Mouse (Mus musculus): ENCODE measurements around the gene AU021092. TPM values are rescaled to one million over a fixed set of nuclear protein-coding genes. Genes with fewer than 3 reads are reported as not detected.

Gene AU021092
- polyA plus RNA-seq, 1 experiment from 2014 or later: 0.57 TPM

DNA sequence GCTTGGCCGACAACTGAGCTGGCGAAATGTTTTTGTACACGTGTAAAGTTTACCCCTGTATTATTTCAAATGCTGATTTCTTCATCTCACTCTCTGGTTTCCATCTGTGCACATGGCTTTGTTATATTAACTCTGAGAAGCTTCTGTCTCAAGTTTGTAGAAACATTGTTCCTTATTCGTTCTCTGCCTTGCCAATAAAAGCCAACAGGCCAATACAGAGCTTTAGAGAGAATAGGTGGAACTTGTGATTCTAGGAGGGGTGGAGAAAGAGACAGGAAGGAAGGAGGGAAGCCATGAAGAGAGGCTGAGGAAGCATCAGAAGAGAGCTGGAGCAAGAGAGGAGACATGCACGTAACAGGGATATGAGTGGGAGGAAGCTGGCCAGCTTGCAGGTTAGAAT is 16.0 kb downstream of the AU021092 start:
- ATAC-seq: no peak
- no peaks in the 10 kb centered on the region for H3K27me3 ChIP-seq (replicated peaks)
- H3K9ac ChIP-seq: no peak overlapping the region
- WGBS (ENCODE audit: insufficient replicate concordance): 63% methylated on average over 5 of the region's 5 CpGs
- no peak overlapping the region for H3K4me2 ChIP-seq
- H3K27ac ChIP-seq: no peak overlapping the region
- H3K4me1 ChIP-seq: peaks cover 20% of the 10 kb centered on the region
- peaks cover 8% of the 10 kb centered on the region for H3K36me3 ChIP-seq
- H3K4me3 ChIP-seq: no peak overlapping the region
- H3K9me3 ChIP-seq (replicated peaks): no peaks in the 10 kb centered on the region

DNA sequence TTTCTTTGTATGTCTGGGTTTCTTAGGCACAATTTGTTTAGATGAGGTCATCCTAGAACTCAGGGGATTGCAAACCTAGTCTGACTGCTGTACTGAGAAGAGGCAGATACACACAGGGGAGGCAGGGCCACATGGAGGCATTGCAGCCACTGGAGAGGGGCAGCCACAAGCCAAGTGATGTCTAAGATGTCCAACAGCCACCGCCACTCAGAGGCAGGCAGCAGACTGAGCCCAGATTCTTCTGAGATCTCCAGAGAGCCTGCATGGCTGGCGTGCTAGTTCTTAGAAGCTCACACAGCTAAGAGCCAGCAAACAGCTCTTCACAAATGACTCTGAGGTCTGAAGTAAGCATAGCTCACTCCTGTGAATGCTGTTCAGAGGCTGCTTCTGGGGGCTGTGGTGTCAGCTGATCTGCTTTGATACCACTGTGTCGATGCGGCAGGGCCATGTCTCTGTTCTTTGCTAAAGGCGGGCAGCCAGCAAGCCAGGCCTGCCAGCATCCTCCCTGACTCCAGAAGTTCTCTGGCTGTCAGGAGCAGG is 16.6 kb downstream of the AU021092 start:
- Histone ChIP-seq H3K4me1 (peaks cover 20% of the 10 kb centered on the region), H3K27ac (no peak overlapping the region), H3K4me3 (no peak overlapping the region), H3K4me2 (no peak overlapping the region), H3K36me3 (peaks cover 14% of the 10 kb centered on the region), H3K27me3 (replicated peaks) (no peaks in the 10 kb centered on the region), H3K9ac (no peak overlapping the region), H3K9me3 (replicated peaks) (no peaks in the 10 kb centered on the region)
- no peak for ATAC-seq
- WGBS (ENCODE audit: insufficient replicate concordance): 72% methylated on average over 5 of the region's 5 CpGs

DNA sequence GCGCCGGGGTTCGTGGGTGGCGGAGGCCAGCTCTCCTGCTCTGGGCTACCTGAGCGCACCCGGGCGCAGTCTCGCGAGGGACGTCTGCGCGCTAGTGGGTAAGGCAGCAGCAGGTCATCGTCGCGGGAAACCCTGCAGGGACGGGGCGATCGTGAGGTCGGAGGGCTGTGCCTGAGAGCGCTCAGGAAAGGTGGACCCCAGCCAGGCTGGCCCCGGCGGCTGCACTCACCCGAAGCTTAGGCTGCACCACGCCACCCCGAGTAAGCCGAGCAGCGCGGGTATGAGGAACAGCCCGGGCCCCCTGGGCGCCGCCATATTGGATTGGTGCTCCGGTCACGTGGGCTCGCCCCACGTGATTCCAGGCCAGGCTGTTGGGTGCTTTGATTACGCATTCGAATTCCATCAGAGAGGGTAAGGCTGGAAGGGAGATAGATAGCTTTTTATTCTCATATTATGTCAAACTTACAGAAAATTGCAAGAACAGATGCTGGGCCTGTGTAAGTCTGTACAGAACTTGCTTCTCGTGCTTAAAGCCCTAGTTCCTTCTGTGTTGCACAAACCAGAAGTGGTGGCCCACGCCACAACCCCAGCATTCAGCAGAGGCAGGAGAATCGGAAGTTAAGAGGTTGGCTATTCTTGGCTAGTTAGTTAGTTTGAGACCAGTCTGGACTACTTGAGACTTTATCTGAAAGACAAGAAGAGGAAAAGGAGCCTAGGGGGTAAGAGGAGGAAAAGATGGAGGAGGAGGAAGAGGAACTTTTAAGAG is 18.2 kb downstream of the AU021092 start, which contains the start of gene Nagpa:
TSS of gene Nagpa (minus strand) at position 345 of the 766 bp plus-strand sequence.
- Histone ChIP-seq H3K4me1 (peaks cover 20% of the 10 kb centered on the region), H3K4me2 (peak within 1 kb of the TSS; percentile 95), H3K36me3 (peaks cover 30% of the 10 kb centered on the region), H3K9me3 (replicated peaks) (no peaks in the 10 kb centered on the region), H3K4me3 (peak within 1 kb of the TSS; percentile 88), H3K27ac (peak within 1 kb of the TSS; percentile 54; the same call in 1 of the 2 replicates), H3K27me3 (replicated peaks) (no peaks in the 10 kb centered on the region), H3K9ac (peak within 1 kb of the TSS; percentile 75)
- WGBS (ENCODE audit: insufficient replicate concordance): 2% methylated on average over 40 of the region's 40 CpGs
- ATAC-seq: peak; percentile 75

DNA sequence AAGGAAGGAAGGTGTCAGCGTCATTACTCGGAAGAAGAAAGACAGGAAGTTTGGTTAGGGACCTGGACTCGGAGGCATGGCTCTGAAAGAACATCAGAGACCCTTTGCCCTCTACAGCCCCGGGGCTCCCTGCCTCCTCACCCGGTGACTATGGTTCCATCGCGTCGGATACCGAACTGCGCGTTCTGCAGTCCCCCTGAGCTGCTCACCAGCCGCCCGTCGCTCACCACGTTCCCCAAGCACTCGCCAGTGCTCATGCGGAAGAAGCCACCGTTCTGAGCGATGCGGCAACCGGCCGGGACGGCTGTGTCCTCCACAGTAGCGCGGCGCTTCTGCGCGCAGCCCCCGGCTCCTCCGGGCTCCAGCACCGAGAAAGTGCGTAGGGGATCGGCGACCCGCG is 18.9 kb downstream of the AU021092 start:
- ATAC-seq: peak; percentile 41
- 1% methylated on average over 36 of the region's 36 CpGs for WGBS (ENCODE audit: insufficient replicate concordance)
- peak overlapping the region; percentile 54; the same call in 1 of the 2 replicates for H3K27ac ChIP-seq

DNA sequence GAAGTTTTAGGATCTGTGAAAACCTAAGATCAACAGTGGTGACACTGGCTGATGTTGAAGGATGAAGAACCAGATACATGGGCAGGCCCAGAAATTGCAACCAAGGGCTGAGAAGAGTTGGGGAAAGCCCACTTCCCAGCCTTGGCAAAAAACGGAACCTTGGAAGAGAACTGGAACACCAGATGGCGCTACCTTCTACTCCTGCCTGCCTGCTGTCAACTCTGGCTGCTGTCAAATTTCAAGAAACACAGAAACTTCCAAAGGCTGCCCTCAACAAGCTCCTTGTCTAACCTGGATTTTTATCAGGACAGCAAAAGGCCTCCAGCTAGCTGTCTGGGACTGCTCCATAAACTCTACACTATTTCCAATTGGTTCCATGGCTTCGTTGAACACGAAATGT is 19.4 kb downstream of the AU021092 start:
- Histone ChIP-seq H3K27me3 (replicated peaks) (no peaks in the 10 kb centered on the region), H3K4me3 (peak overlapping the region; percentile 88), H3K27ac (peak overlapping the region; percentile 54; the same call in 1 of the 2 replicates), H3K36me3 (peaks cover 42% of the 10 kb centered on the region), H3K9ac (peak overlapping the region; percentile 75), H3K9me3 (replicated peaks) (no peaks in the 10 kb centered on the region), H3K4me1 (peaks cover 20% of the 10 kb centered on the region), H3K4me2 (peak overlapping the region; percentile 95)
- 0 out of 2 replicates have a peak, but pooled peaks have one; percentile 3 for ATAC-seq
- 8% methylated on average over 4 of the region's 4 CpGs for WGBS (ENCODE audit: insufficient replicate concordance)

More for the DNA sequence above, 18.9 kb downstream of the AU021092 start:
- peak overlapping the region; percentile 95 for H3K4me2 ChIP-seq
- H3K4me1 ChIP-seq: peaks cover 20% of the 10 kb centered on the region
- no peaks in the 10 kb centered on the region for H3K27me3 ChIP-seq (replicated peaks)
- H3K9me3 ChIP-seq (replicated peaks): no peaks in the 10 kb centered on the region
- H3K36me3 ChIP-seq: peaks cover 37% of the 10 kb centered on the region
- peak overlapping the region; percentile 75 for H3K9ac ChIP-seq
- H3K4me3 ChIP-seq: peak overlapping the region; percentile 88

DNA sequence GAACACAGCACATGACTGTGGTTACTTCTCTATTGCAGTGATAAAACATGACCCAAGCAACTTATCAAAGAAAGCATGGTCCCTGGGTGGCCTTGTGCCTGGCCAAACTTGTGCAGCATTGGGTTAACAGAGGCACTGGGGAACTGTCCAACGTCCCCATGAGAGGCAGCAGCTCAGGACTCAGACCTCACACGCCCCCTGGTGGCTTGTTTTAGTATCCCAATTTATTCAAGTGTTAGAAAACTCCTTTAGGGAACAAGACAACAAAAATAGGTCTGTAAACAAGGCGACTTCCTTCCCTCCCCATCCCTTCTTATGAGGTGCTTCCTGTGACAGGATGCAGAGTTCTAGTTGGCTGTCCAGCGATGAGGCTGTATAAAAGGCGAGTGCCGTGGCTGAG is 27.0 kb downstream of the AU021092 start:
- ATAC-seq: peak; percentile 35; the same call in 1 of the 2 replicates
- 28% methylated on average over 6 of the region's 6 CpGs for WGBS (ENCODE audit: insufficient replicate concordance)

DNA sequence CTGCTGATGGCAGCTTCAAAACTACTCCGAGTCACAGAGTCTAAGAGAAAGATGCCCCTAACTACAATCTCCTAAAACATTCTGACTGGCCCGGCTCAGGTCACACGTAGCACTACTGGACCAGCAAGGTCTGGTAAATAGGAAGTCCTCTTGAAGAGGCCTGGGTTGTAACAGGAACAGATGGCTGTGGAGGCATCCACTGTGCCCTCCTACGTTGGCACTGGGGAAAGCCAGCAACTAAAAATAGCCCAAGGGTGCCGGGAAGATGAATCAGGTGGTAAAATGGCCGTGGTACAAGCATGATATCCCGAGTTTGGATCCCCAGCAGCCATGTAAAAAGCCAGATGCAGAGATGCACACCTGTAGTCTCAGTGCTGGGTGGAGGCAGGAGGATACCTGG is 35.9 kb downstream of the AU021092 start:
- Histone ChIP-seq H3K4me1 (no peaks in the 10 kb centered on the region), H3K4me3 (no peak overlapping the region), H3K9ac (no peak overlapping the region), H3K9me3 (replicated peaks) (no peaks in the 10 kb centered on the region), H3K36me3 (no peaks in the 10 kb centered on the region), H3K27ac (no peak overlapping the region), H3K27me3 (replicated peaks) (peaks cover 11% of the 10 kb centered on the region), H3K4me2 (no peak overlapping the region)
- no peak for ATAC-seq
- WGBS (ENCODE audit: insufficient replicate concordance): 54% methylated on average over 7 of the region's 7 CpGs

More for the DNA sequence above, 27.0 kb downstream of the AU021092 start:
- no peaks in the 10 kb centered on the region for H3K27me3 ChIP-seq (replicated peaks)
- no peaks in the 10 kb centered on the region for H3K4me1 ChIP-seq
- no peak overlapping the region for H3K27ac ChIP-seq
- H3K9ac ChIP-seq: no peak overlapping the region
- no peaks in the 10 kb centered on the region for H3K9me3 ChIP-seq (replicated peaks)
- H3K4me2 ChIP-seq: no peak overlapping the region
- no peak overlapping the region for H3K4me3 ChIP-seq
- H3K36me3 ChIP-seq: peaks cover 44% of the 10 kb centered on the region

DNA sequence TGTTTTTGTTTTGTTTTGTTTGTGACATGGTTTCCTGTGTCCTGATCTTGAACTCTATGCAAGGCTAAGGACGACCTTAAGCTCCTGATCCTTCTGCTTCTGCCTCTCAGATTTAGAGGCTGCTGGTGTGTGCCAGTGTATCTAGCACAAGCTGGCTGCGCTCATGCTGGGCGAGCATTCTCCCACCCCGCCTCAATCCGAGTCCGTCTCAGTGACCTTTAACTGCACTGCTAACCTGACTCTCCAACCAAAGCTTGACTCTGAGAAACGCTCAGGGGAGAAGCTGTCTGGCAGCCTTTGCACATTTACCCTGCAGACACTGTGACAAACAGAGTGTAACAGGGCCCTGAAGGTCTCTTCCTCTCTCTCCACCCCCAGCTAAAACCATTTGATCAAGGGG is 36.4 kb downstream of the AU021092 start:
- H3K9me3 ChIP-seq (replicated peaks): no peaks in the 10 kb centered on the region
- 66% methylated on average over 7 of the region's 7 CpGs for WGBS (ENCODE audit: insufficient replicate concordance)
- no peaks in the 10 kb centered on the region for H3K36me3 ChIP-seq
- no peak overlapping the region for H3K9ac ChIP-seq
- H3K4me2 ChIP-seq: no peak overlapping the region
- H3K27me3 ChIP-seq (replicated peaks): peaks cover 11% of the 10 kb centered on the region
- no peak overlapping the region for H3K27ac ChIP-seq
- H3K4me1 ChIP-seq: no peaks in the 10 kb centered on the region
- ATAC-seq: no peak
- H3K4me3 ChIP-seq: no peak overlapping the region

DNA sequence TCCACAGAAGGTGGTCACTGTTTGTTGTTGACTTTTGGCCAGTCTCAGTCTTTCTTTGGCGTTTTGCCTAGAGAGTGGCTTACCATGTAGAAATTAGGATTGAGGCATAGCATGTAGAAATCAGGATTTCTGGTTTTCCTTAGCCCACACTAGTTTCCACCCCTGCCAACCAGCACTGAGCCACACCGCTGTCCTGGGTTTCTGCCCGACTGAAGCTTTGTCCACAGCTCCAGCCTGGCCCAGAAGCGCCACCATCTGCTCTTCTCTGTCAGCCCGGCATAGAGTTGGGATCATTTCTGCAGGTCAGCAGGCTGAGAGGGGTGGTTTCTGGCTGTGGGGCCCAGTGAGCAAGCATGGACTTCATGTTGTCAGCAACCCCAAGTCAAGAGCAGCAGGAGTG is 37.1 kb downstream of the AU021092 start:
- 56% methylated on average over 5 of the region's 5 CpGs for WGBS (ENCODE audit: insufficient replicate concordance)
- H3K4me1 ChIP-seq: no peaks in the 10 kb centered on the region

DNA sequence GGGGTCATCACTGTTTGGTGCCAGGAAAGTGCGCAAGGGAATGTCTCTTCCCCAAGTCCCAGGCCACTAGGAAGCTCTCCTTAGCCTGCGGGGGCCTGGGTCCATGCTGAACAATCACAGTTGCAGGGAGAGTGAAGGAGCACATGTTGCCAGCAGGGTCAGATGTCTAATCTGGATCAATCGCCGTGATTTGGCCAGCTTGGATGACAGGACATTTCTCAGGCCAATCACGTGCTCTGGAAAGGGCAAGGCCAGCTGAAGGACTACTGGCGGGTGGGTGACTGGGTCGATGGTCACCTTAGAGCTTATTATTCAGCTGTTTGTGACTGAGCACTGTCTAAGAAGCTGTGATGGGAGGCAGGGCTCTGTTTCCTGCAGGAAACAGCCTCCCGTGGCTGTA is 38.0 kb downstream of the AU021092 start:
- peaks cover 5% of the 10 kb centered on the region for H3K27me3 ChIP-seq (replicated peaks)
- no peaks in the 10 kb centered on the region for H3K4me1 ChIP-seq
- no peak overlapping the region for H3K27ac ChIP-seq
- no peak overlapping the region for H3K4me2 ChIP-seq
- ATAC-seq: no peak
- no peaks in the 10 kb centered on the region for H3K36me3 ChIP-seq
- no peaks in the 10 kb centered on the region for H3K9me3 ChIP-seq (replicated peaks)
- 39% methylated on average over 8 of the region's 8 CpGs for WGBS (ENCODE audit: insufficient replicate concordance)
- H3K9ac ChIP-seq: no peak overlapping the region
- no peak overlapping the region for H3K4me3 ChIP-seq

More for the DNA sequence above, 37.1 kb downstream of the AU021092 start:
- peaks cover 10% of the 10 kb centered on the region for H3K27me3 ChIP-seq (replicated peaks)
- no peak overlapping the region for H3K27ac ChIP-seq
- H3K4me2 ChIP-seq: no peak overlapping the region
- no peaks in the 10 kb centered on the region for H3K36me3 ChIP-seq
- ATAC-seq: no peak
- no peak overlapping the region for H3K9ac ChIP-seq
- H3K4me3 ChIP-seq: no peak overlapping the region
- no peaks in the 10 kb centered on the region for H3K9me3 ChIP-seq (replicated peaks)

DNA sequence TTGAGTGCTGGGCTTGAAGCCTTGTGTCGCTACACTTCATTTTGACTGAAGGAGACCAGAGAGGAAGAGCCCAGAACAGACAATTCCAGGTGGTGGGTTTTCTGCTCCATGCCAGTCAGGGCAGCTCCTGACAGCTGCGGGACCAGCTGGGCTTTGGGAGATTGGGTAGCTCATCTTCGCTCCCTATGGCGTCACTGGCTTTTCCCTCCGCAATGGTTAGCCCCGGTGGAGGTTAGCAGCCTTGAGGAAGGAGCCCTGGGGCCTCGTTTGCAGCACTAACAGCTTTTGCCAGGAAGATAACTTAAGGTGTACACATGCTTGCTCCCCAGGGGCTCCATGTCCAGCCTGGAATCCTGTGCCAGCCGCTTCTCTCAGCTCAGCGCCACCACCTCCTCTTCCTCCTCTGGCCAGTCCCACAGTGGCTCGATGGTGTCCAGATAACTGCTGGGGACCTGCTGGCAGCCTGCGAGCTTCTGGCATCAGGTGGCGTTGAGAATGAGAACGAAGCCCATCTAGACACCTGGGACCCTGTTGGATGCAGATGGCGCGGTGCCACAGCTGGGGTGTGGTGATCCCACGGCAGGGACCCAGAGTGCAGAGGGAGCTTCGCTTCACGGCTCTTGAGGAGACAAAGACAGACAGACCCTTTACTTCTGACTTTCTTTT is 38.7 kb downstream of the AU021092 start:
- Histone ChIP-seq H3K4me1 (no peaks in the 10 kb centered on the region), H3K36me3 (no peaks in the 10 kb centered on the region), H3K4me3 (no peak overlapping the region), H3K27me3 (replicated peaks) (peaks cover 5% of the 10 kb centered on the region), H3K27ac (no peak overlapping the region), H3K4me2 (no peak overlapping the region), H3K9ac (no peak overlapping the region), H3K9me3 (replicated peaks) (no peaks in the 10 kb centered on the region)
- ATAC-seq: no peak
- 64% methylated on average over 18 of the region's 18 CpGs for WGBS (ENCODE audit: insufficient replicate concordance)

DNA sequence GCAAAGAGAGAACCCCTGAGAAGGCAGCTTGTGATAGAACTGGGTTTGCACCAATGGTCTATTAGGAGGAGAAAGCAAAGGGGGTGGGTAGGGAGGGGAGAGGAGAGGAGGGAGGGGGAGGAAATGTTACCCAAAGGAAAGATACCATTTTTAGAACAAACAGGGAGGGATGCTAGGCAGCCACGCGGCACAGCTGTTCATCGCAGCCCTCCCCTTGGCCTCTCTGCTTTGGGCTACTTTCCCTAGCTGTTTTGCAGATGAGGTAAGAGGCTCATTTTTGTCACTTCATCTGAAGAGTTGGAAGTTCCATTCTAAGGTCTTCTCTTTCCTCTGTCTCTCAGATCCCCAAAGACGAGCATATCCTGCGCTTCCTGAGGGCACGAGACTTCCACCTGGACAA is 49.5 kb downstream of the AU021092 start:
- H3K4me3 ChIP-seq: no peak overlapping the region
- WGBS (ENCODE audit: insufficient replicate concordance): 67% methylated on average over 6 of the region's 6 CpGs
- H3K9ac ChIP-seq: no peak overlapping the region
- H3K4me1 ChIP-seq: no peaks in the 10 kb centered on the region
- ATAC-seq: no peak
- no peak overlapping the region for H3K27ac ChIP-seq
- no peaks in the 10 kb centered on the region for H3K9me3 ChIP-seq (replicated peaks)
- no peak overlapping the region for H3K4me2 ChIP-seq
- no peaks in the 10 kb centered on the region for H3K36me3 ChIP-seq
- no peaks in the 10 kb centered on the region for H3K27me3 ChIP-seq (replicated peaks)

All from liver, embryonic 12.5 days (tissue).